Mouse (Mus musculus): Measurements from ENCODE around the gene Zfhx2. TPM values are rescaled to one million over a fixed set of nuclear protein-coding genes. Genes with fewer than 3 reads are reported as not detected.

The Zfhx2 gene
- polyA plus RNA-seq, 1 experiment from 2014 or later: 5.0 TPM

DNA sequence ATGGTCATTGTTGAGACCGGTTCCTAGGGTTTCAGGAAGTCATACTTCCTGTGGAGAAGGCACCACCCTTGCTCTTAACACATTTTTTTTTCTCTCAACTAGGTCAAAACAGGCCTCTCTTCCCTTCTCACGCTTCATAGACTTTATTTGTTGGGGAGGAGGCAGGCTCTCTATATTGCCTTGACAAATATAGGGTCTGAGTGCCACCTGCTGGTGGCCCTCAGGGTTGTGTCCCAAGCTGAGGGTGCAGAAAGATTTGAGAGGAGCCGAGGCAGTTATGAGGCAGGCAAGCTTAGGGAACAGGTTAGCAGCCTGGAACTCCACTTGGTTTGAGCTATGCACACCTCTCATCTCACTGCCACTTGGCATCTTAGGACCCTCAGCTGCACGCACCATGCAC, 5.9 kb upstream of the Zfhx2 start:
- H3K4me3 ChIP-seq (ENCODE audit: low read depth, low read length): no peak overlapping the region
- 65% methylated on average over 4 of the region's 4 CpGs for WGBS
- peaks cover 23% of the 10 kb centered on the region for H3K36me3 ChIP-seq (ENCODE audit: control insufficient read depth, insufficient read depth, low read length)
- DNase-seq (ENCODE audit: low spot score) (no peak), ATAC-seq (replicated peaks; ENCODE audit: low FRiP score, low TSS enrichment, low read depth) (no peak)
- no peaks in the 10 kb centered on the region for H3K9me3 ChIP-seq (ENCODE audit: control insufficient read depth, low read length)
- H3K27me3 ChIP-seq (replicated peaks; ENCODE audit: control insufficient read depth, insufficient read depth, low read length): no peaks in the 10 kb centered on the region
- H3K4me1 ChIP-seq (replicated peaks; ENCODE audit: control insufficient read depth, insufficient read depth, low read length): peaks cover 15% of the 10 kb centered on the region
- H3K27ac ChIP-seq (ENCODE audit: low read depth): no peak overlapping the region
- H3K4me2 ChIP-seq (ENCODE audit: low read length): no peak overlapping the region
- H3K9ac ChIP-seq (ENCODE audit: low read length): no peak overlapping the region

DNA sequence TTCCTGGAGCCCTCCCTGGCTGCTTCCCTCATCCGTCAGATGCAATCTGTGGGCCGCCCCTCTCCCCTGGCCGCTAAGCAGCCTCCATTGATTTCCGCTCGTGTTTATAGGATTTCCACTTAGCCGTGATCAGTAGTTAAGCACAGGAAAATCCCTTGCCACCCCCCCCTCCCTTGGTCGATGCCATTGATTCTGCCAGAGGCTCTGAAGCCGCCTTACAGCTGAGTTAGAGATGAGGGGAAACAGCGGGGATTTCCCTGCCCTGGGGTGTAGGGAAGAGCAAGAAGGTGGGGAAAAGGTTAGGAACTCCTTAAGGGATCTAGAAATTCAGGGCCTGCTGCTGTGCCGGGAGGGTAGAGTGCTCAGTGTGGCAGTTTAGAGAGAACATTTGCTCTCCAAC, 5.5 kb upstream of the Zfhx2 start:
- Histone ChIP-seq H3K4me3 (ENCODE audit: low read depth, low read length) (no peak overlapping the region), H3K27ac (ENCODE audit: low read depth) (no peak overlapping the region), H3K27me3 (replicated peaks; ENCODE audit: control insufficient read depth, insufficient read depth, low read length) (no peaks in the 10 kb centered on the region), H3K4me2 (ENCODE audit: low read length) (no peak overlapping the region), H3K36me3 (ENCODE audit: control insufficient read depth, insufficient read depth, low read length) (peaks cover 23% of the 10 kb centered on the region), H3K9me3 (ENCODE audit: control insufficient read depth, low read length) (no peaks in the 10 kb centered on the region), H3K4me1 (replicated peaks; ENCODE audit: control insufficient read depth, insufficient read depth, low read length) (peaks cover 15% of the 10 kb centered on the region), H3K9ac (ENCODE audit: low read length) (no peak overlapping the region)
- DNase-seq (ENCODE audit: low spot score): no peak
- no peak for ATAC-seq (replicated peaks; ENCODE audit: low FRiP score, low TSS enrichment, low read depth)
- WGBS: 69% methylated on average over 10 of the region's 10 CpGs

DNA sequence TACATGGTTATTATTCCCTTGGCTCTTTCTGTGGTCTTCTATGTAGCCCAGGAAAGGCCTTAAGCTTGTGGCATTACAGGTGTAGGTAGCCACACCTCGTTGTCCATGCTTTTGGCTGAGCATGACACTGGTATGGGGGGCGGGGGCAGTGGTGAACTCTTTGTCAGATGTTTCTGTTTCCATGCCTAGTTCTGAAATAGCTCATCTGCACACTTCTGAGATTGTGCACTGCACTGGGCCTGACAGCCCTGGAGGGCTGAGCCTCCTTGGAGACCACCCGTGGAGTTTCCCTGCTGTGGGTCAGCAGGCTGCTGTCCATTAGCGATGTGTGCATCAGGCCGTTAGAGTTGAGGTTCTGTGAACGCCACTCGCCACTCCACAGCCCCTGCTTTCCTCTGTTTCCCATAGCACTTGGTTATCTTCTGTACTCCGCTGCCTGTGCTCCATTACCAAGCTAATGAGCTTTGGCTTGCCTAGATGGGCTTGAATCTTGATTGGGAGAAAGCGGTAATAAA, 4.5 kb upstream of the Zfhx2 start:
- ATAC-seq (replicated peaks; ENCODE audit: low FRiP score, low TSS enrichment, low read depth): no peak
- Histone ChIP-seq H3K4me3 (ENCODE audit: low read depth, low read length) (no peak overlapping the region), H3K9ac (ENCODE audit: low read length) (no peak overlapping the region), H3K27ac (ENCODE audit: low read depth) (no peak overlapping the region), H3K9me3 (ENCODE audit: control insufficient read depth, low read length) (no peaks in the 10 kb centered on the region), H3K4me2 (ENCODE audit: low read length) (peak overlapping the region; percentile 84), H3K27me3 (replicated peaks; ENCODE audit: control insufficient read depth, insufficient read depth, low read length) (no peaks in the 10 kb centered on the region), H3K4me1 (replicated peaks; ENCODE audit: control insufficient read depth, insufficient read depth, low read length) (peaks cover 17% of the 10 kb centered on the region), H3K36me3 (ENCODE audit: control insufficient read depth, insufficient read depth, low read length) (peaks cover 23% of the 10 kb centered on the region)
- DNase-seq (ENCODE audit: low spot score): no peak
- WGBS: 50% methylated on average over 9 of the region's 9 CpGs

DNA sequence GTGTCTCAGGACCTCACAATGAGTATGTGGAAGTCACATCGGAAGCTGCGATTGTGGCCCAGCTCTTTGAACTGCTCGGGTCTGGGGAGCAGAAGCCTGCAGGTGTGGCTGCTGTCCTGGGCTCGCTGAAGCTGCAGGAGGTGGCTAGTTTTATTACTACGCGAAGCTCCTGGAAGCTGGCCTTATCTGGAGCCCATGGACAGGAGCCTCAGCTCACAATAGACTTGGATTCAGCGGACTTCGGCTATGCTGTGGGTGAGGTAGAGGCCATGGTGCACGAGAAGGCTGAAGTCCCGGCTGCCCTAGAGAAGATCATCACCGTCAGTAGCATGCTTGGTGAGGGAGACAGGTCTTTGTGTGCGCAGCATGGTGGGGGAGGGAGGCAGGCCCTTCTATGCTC, 3.5 kb upstream of the Zfhx2 start:
- Histone ChIP-seq H3K9ac (ENCODE audit: low read length) (peak overlapping the region; percentile 72), H3K4me3 (ENCODE audit: low read depth, low read length) (peak overlapping the region; percentile 77), H3K27me3 (replicated peaks; ENCODE audit: control insufficient read depth, insufficient read depth, low read length) (no peaks in the 10 kb centered on the region), H3K4me2 (ENCODE audit: low read length) (peak overlapping the region; percentile 84), H3K4me1 (replicated peaks; ENCODE audit: control insufficient read depth, insufficient read depth, low read length) (peaks cover 22% of the 10 kb centered on the region), H3K9me3 (ENCODE audit: control insufficient read depth, low read length) (no peaks in the 10 kb centered on the region), H3K27ac (ENCODE audit: low read depth) (peak overlapping the region; percentile 78; the same call in 1 of the 2 replicates), H3K36me3 (ENCODE audit: control insufficient read depth, insufficient read depth, low read length) (peaks cover 21% of the 10 kb centered on the region)
- DNase-seq (ENCODE audit: low spot score): no peak
- ATAC-seq (replicated peaks; ENCODE audit: low FRiP score, low TSS enrichment, low read depth): no peak
- WGBS: 56% methylated on average over 12 of the region's 12 CpGs

DNA sequence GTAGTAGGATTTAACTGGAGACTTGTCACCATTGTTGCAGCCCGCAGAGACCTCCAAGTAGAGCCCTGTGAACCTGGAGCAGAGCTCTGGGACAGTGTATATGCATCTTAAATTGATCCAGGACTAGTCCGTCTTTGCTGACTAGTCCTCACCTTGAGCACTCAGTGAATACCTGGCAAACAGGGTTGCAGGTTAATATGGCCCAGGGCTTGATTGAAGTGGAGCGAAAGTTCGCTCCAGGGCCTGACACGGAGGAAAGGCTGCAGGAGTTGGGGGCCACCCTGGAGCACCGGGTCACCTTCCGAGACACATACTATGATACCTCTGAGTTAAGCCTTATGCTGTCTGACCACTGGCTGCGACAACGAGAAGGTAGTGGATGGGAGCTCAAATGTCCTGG, 3.1 kb upstream of the Zfhx2 start:
- WGBS: 47% methylated on average over 9 of the region's 9 CpGs
- H3K4me1 ChIP-seq (replicated peaks; ENCODE audit: control insufficient read depth, insufficient read depth, low read length): peaks cover 22% of the 10 kb centered on the region
- H3K4me3 ChIP-seq (ENCODE audit: low read depth, low read length): peak overlapping the region; percentile 77
- ATAC-seq (replicated peaks; ENCODE audit: low FRiP score, low TSS enrichment, low read depth) (peak; percentile 3; the same call in 1 of the 2 replicates), DNase-seq (ENCODE audit: low spot score) (no peak)
- H3K9me3 ChIP-seq (ENCODE audit: control insufficient read depth, low read length): no peaks in the 10 kb centered on the region
- peak overlapping the region; percentile 78; the same call in 1 of the 2 replicates for H3K27ac ChIP-seq (ENCODE audit: low read depth)
- H3K4me2 ChIP-seq (ENCODE audit: low read length): peak overlapping the region; percentile 84
- peaks cover 21% of the 10 kb centered on the region for H3K36me3 ChIP-seq (ENCODE audit: control insufficient read depth, insufficient read depth, low read length)
- peak overlapping the region; percentile 72 for H3K9ac ChIP-seq (ENCODE audit: low read length)
- H3K27me3 ChIP-seq (replicated peaks; ENCODE audit: control insufficient read depth, insufficient read depth, low read length): no peaks in the 10 kb centered on the region

DNA sequence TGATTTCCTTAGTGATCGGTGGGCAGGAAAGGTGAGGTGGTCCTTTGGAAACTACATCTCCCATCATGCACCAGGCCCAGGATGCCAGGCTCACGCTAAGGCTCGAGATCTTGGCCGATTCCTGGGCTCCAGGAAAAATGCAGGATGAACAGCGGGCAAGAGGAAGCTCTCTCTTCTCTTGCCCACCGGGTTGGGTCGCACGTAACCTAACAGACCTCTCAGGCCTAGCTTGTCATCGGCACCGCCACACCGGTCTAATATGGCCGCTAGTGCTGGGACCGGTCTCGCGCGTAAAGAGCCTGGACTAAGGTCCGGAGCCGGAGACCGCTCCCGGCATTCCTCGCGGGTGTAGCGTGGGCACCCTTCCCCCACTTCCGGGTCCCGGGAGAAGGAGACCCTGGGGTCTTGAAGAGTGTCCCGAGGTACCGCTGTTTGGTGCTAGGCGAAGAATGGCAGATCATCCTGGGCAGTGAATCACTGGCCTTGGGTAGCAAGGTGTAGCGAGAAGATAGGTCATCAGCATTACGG, 2.6 kb upstream of the Zfhx2 start, which contains the start of gene Thtpa:
Gene Thtpa, plus strand, starts transcription at position 81 of the 528 bp plus-strand sequence.
- 1% methylated on average over 30 of the region's 30 CpGs for WGBS

DNA sequence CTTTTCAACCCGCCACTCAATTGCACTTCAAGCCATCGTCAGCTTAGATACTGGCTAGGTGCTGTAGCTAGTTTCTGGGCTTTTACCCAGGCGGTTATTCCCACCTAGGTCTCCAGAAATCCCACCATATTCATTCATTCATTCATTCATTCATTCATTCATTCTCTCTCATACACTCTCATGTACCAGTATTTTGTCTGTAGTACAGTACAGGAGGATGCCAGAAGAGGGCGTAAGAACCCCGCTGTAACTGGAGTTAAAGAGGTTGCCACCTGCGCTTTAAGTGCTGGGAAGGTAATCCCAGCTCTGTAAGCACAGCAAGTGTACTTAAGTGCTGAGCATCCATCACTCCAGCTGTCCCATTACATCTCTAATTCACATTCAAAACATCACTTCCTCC, 1.8 kb upstream of the Zfhx2 start:
- Histone ChIP-seq H3K4me3 (ENCODE audit: low read depth, low read length) (peak overlapping the region; percentile 77; the same call in 1 of the 2 replicates), H3K27me3 (replicated peaks; ENCODE audit: control insufficient read depth, insufficient read depth, low read length) (no peaks in the 10 kb centered on the region), H3K9ac (ENCODE audit: low read length) (no peak overlapping the region), H3K4me2 (ENCODE audit: low read length) (peak overlapping the region; percentile 84; the same call in 1 of the 2 replicates), H3K27ac (ENCODE audit: low read depth) (no peak overlapping the region), H3K4me1 (replicated peaks; ENCODE audit: control insufficient read depth, insufficient read depth, low read length) (peaks cover 35% of the 10 kb centered on the region), H3K9me3 (ENCODE audit: control insufficient read depth, low read length) (no peaks in the 10 kb centered on the region), H3K36me3 (ENCODE audit: control insufficient read depth, insufficient read depth, low read length) (peaks cover 18% of the 10 kb centered on the region)
- 46% methylated on average over 6 of the region's 6 CpGs for WGBS
- no peak for DNase-seq (ENCODE audit: low spot score)
- no peak for ATAC-seq (replicated peaks; ENCODE audit: low FRiP score, low TSS enrichment, low read depth)

More for the DNA sequence above, 2.6 kb upstream of the Zfhx2 start, which contains the start of gene Thtpa:
- H3K27ac ChIP-seq (ENCODE audit: low read depth): peak within 1 kb of the TSS; percentile 78
- peaks cover 26% of the 10 kb centered on the region for H3K4me1 ChIP-seq (replicated peaks; ENCODE audit: control insufficient read depth, insufficient read depth, low read length)
- H3K9ac ChIP-seq (ENCODE audit: low read length): peak within 1 kb of the TSS; percentile 72
- peaks cover 21% of the 10 kb centered on the region for H3K36me3 ChIP-seq (ENCODE audit: control insufficient read depth, insufficient read depth, low read length)
- H3K4me3 ChIP-seq (ENCODE audit: low read depth, low read length): peak within 1 kb of the TSS; percentile 77
- peak within 1 kb of the TSS; percentile 84 for H3K4me2 ChIP-seq (ENCODE audit: low read length)
- ATAC-seq (replicated peaks; ENCODE audit: low FRiP score, low TSS enrichment, low read depth) (peak; percentile 72), DNase-seq (ENCODE audit: low spot score) (peak; percentile 91)
- no peaks in the 10 kb centered on the region for H3K9me3 ChIP-seq (ENCODE audit: control insufficient read depth, low read length)
- no peaks in the 10 kb centered on the region for H3K27me3 ChIP-seq (replicated peaks; ENCODE audit: control insufficient read depth, insufficient read depth, low read length)

DNA sequence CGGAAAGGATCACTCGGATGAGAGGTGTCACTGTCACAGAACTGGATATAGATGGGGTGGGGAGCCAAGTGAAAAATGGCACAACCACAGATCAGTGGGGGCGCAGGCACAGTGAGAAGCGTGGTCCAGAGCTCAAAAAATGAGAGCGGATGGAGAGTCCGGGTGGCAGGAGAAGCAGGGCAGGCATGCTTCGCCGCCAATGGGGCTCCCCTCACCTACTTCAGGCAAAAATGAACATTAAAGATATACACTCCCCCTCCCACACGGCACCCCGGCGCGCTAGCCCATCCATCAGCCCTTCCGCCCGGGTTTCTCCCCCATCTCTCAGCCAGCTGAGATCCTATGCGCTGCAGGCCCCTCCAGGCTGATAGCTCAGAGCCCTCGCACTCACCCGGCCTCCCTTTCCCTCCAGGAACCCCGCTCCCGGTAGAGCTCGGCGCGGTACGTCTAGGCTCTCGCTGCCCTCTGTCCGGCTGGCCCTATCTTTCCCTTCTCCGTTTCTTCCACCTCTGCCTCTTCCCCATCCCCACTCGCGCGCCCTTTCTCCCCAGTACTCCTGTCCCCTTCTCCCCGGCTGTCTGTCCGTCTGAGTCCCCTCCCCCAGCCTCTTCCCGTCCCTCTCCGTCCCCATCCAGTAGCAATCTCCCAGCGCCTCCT, 787 bp downstream of the Zfhx2 start:
- peak overlapping the region; percentile 49 for H3K4me3 ChIP-seq (ENCODE audit: low read depth, low read length)
- 3% methylated on average over 34 of the region's 34 CpGs for WGBS
- peaks cover 36% of the 10 kb centered on the region for H3K4me1 ChIP-seq (replicated peaks; ENCODE audit: control insufficient read depth, insufficient read depth, low read length)
- DNase-seq (ENCODE audit: low spot score): peak; percentile 73
- H3K9me3 ChIP-seq (ENCODE audit: control insufficient read depth, low read length): no peaks in the 10 kb centered on the region
- H3K9ac ChIP-seq (ENCODE audit: low read length): peak overlapping the region; percentile 40
- H3K27me3 ChIP-seq (replicated peaks; ENCODE audit: control insufficient read depth, insufficient read depth, low read length): no peaks in the 10 kb centered on the region
- peak overlapping the region; percentile 36 for H3K27ac ChIP-seq (ENCODE audit: low read depth)
- ATAC-seq (replicated peaks; ENCODE audit: low FRiP score, low TSS enrichment, low read depth): no peak
- peak overlapping the region; percentile 61 for H3K4me2 ChIP-seq (ENCODE audit: low read length)
- H3K36me3 ChIP-seq (ENCODE audit: control insufficient read depth, insufficient read depth, low read length): no peaks in the 10 kb centered on the region
